Mouse (Mus musculus) erythroblast, embryonic 14.5 days (primary cell): ENCODE results near the gene Krt15.

Experiments used
- GATA1 ChIP-seq: IDR thresholded peaks from 2 replicates; pipeline ENCODE4 v1.6.1; 2012; ENCODE audit warnings: low read length, inconsistent platforms, mixed read lengths
- TAL1 ChIP-seq: IDR thresholded peaks from 3 replicates; pipeline ENCODE4 v1.6.1; 2012; ENCODE audit warnings: low read length, inconsistent platforms, mixed read lengths

GRCm38 (mm10) chr11:100102693-100103429, 32.9 kb downstream of the Krt15 start:
- TF ChIP-seq GATA1 (no peak), TAL1 (no peak)
